Mouse (Mus musculus) liver, embryonic 15.5 days (tissue): ENCODE measurements around the gene Olfr551. TPM values are rescaled to one million over a fixed set of nuclear protein-coding genes. Genes with fewer than 3 reads are reported as not detected.

Experiments
- ATAC-seq: fragments of 200-750 bp; cut with Nextera tagmentation; 2 replicates; pipeline ENCODE4 v1.8.0; 2017; ENCODE audit warnings: moderate number of reproducible peaks, mild to moderate bottlenecking, moderate library complexity; ENCODE audit not compliant: insufficient read depth
- H3K27ac ChIP-seq: fragments of 300-500 bp; sonication (generic); replicated peaks from 2 replicates; pipeline ENCODE4 v1.5.1; 2015; ENCODE audit warnings: mild to moderate bottlenecking, inconsistent platforms
- H3K27me3 ChIP-seq: fragments of 300-500 bp; sonication (generic); 2 replicates; pipeline ENCODE4 v1.6.1; 2015; ENCODE audit warnings: mild to moderate bottlenecking, inconsistent platforms
- H3K36me3 ChIP-seq: fragments of 300-500 bp; sonication (generic); replicated peaks from 2 replicates; pipeline ENCODE4 v1.6.1; 2015; ENCODE audit warnings: moderate library complexity, mild to moderate bottlenecking, inconsistent platforms
- H3K4me1 ChIP-seq: fragments of 300-500 bp; sonication (generic); replicated peaks from 2 replicates; pipeline ENCODE4 v1.6.1; 2015; ENCODE audit warnings: inconsistent platforms
- H3K4me2 ChIP-seq: fragments of 300-500 bp; sonication (generic); 2 replicates; pipeline ENCODE4 v1.6.1; 2015; ENCODE audit warnings: moderate library complexity, mild to moderate bottlenecking, inconsistent platforms
- H3K4me3 ChIP-seq: fragments of 300-500 bp; sonication (generic); replicated peaks from 2 replicates; pipeline ENCODE4 v1.5.1; 2015; ENCODE audit warnings: mild to moderate bottlenecking, inconsistent platforms
- H3K9ac ChIP-seq: fragments of 300-500 bp; sonication (generic); 2 replicates; pipeline ENCODE4 v1.6.1; 2015; ENCODE audit warnings: moderate library complexity, mild to moderate bottlenecking, inconsistent platforms
- H3K9me3 ChIP-seq: fragments of 300-500 bp; sonication (generic); replicated peaks from 2 replicates; pipeline ENCODE4 v1.6.1; 2016; ENCODE audit warnings: inconsistent platforms
- WGBS: fragments of 180-500 bp; shearing (Covaris S2); methylation state at CpG from one replicate; pipeline ENCODE4 v1.1.7; 2015; ENCODE audit warnings: mixed read lengths; ENCODE audit not compliant: insufficient replicate concordance; 5-methylcytosine and 5-hydroxymethylcytosine counted together
- polyA plus RNA-seq: library from polyadenylated mRNA; unstranded; fragments of >200 nt; fragmentation: Nextera tagmentation; extraction: Ambion mirVana; gene quantifications from 2 replicates; pipeline ENCODE4 v1.2.1, GENCODE M21; 2015

Gene Olfr551
- polyA plus RNA-seq, 1 experiment from 2014 or later, result not detected

DNA sequence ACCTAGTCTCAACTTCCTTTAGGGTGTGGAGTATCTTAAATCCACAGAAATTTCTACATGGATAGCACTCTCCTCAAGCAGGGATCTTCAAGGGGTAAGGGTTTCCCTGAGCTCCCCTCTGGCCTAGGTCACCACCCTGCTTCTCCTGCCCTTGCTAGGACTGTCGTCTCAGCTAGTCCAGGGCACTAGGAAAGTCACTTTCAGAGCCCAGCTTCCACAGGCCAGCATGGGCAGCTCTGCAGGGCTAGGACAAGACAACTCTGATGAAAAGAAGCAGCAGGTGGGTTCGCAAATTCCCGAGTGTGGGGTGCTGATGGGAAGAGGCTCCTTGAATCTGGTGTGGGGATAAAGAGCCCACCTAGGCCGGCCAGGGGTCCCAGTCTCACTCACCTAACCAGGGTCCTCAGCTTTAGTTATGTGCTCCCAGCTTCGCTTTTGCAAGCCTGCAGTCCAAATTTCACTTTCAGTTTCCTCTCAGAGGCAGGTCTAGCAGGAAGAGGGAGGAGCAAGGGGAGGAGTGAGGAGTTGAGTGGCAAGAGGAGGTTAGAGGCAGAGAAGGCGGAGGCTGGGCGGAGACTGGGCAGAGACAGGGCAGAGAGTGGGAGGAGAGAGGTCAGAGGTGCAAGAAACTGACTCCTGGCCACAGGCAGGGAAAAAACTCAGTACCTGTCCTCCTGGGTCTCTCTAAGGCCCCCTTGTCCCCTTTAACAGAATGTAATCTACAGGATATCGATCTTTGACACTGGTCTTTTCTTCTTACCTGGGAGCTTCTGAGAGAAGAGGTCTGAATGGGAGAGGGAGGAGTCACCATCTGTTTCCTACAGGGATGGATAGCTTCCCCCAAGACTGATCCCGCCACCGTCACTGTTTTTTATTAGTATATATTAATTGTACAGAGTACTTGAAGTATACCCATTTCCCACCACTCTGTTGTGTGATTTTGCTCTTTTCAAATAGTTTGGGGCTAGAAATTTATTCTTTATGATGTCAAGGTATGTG lies 26.4 kb downstream of the Olfr551 start, which contains the start of gene Trim21:
Gene Trim21, minus strand, starts transcription at position 488 of the 999 bp plus-strand sequence.
- H3K27me3 ChIP-seq, result no peaks in the 10 kb centered on the region
- H3K9me3 ChIP-seq, result no peaks in the 10 kb centered on the region
- H3K4me2 ChIP-seq, result peak within 1 kb of the TSS; percentile 83
- H3K36me3 ChIP-seq, result peaks cover 24% of the 10 kb centered on the region
- 6% methylated on average over 10 of the region's 10 CpGs for WGBS
- H3K9ac ChIP-seq, result peak within 1 kb of the TSS; percentile 64
- peaks cover 19% of the 10 kb centered on the region for H3K4me1 ChIP-seq
- H3K4me3 ChIP-seq, result peak within 1 kb of the TSS; percentile 75
- ATAC-seq, result peak; percentile 99
- H3K27ac ChIP-seq, result peak within 1 kb of the TSS; percentile 65

GRCm38 (mm10) chr7:102553279-102553678 lies 38.4 kb downstream of the Olfr551 start:
- no peak overlapping the region for H3K9ac ChIP-seq
- no peaks in the 10 kb centered on the region for H3K9me3 ChIP-seq
- no peaks in the 10 kb centered on the region for H3K4me1 ChIP-seq
- H3K27me3 ChIP-seq, result no peaks in the 10 kb centered on the region
- H3K4me3 ChIP-seq, result no peak overlapping the region
- 42% methylated on average over 3 of the region's 3 CpGs for WGBS
- H3K27ac ChIP-seq, result no peak overlapping the region
- no peaks in the 10 kb centered on the region for H3K36me3 ChIP-seq
- no peak for ATAC-seq
- no peak overlapping the region for H3K4me2 ChIP-seq

DNA sequence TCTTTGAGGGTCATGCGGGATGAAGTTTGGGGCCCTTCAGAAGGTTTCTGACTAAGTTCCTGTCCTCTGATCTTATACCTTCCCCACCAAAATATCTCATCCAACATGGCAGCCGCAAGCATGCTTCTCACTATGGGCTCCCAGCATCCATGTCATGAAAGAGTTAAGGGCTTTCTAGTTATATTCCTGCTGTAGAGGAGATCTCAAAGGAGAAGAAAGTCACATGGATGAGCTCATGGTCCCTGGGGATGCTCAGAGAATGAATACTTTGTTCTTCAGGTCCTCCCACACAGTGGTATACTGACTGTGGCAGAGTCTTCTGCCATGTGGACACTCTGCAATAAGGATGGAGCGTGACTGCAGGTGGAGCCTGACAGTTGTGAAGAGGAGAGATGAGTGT lies 42.1 kb downstream of the Olfr551 start, which contains the start of gene Olfr549:
Gene Olfr549, plus strand, starts transcription at position 301 of the 400 bp plus-strand sequence.
- H3K36me3 ChIP-seq, result no peaks in the 10 kb centered on the region
- no peak within 1 kb of the TSS for H3K4me3 ChIP-seq
- no peak within 1 kb of the TSS for H3K4me2 ChIP-seq
- WGBS, result 63% methylated on average over 3 of the region's 3 CpGs
- no peak within 1 kb of the TSS for H3K27ac ChIP-seq
- H3K9me3 ChIP-seq, result no peaks in the 10 kb centered on the region
- H3K27me3 ChIP-seq, result no peaks in the 10 kb centered on the region
- no peaks in the 10 kb centered on the region for H3K4me1 ChIP-seq
- H3K9ac ChIP-seq, result no peak within 1 kb of the TSS
- no peak for ATAC-seq

GRCm38 (mm10) chr7:102541251-102541650 lies 50.4 kb downstream of the Olfr551 start:
- H3K4me2 ChIP-seq, result no peak overlapping the region
- no peak overlapping the region for H3K9ac ChIP-seq
- H3K27ac ChIP-seq, result no peak overlapping the region
- 27% methylated on average over 3 of the region's 3 CpGs for WGBS
- H3K9me3 ChIP-seq, result no peaks in the 10 kb centered on the region
- no peaks in the 10 kb centered on the region for H3K4me1 ChIP-seq
- no peak overlapping the region for H3K4me3 ChIP-seq
- ATAC-seq, result no peak
- no peaks in the 10 kb centered on the region for H3K27me3 ChIP-seq
- H3K36me3 ChIP-seq, result no peaks in the 10 kb centered on the region

DNA sequence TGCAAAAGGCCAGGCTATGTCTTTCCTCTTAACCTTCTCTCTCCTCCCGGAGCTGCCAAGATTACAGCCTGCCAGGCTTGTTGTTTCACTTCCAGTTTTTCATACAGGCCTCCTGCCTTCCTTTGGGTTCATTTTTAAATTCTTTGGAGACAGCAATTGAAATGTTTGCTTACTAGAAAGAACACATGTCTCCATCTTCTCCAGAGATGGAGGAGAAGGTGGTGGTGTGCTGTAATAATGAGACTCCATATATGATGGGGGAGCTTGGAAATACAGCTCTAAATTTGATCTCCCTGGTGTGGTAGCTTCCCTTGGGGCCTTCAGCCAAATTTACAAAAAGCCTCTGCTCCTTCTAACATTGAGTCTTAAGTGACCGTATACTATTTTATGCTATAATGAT lies 51.1 kb downstream of the Olfr551 start, which contains the start of gene Olfr548-ps1:
Gene Olfr548-ps1, plus strand, starts transcription at position 301 of the 400 bp plus-strand sequence.
- Histone ChIP-seq H3K9me3 (no peaks in the 10 kb centered on the region), H3K27me3 (no peaks in the 10 kb centered on the region), H3K27ac (no peak within 1 kb of the TSS), H3K9ac (no peak within 1 kb of the TSS), H3K4me3 (no peak within 1 kb of the TSS), H3K36me3 (no peaks in the 10 kb centered on the region), H3K4me1 (no peaks in the 10 kb centered on the region), H3K4me2 (no peak within 1 kb of the TSS)
- no peak for ATAC-seq
- 57% methylated on average over 2 of the region's 2 CpGs for WGBS

DNA sequence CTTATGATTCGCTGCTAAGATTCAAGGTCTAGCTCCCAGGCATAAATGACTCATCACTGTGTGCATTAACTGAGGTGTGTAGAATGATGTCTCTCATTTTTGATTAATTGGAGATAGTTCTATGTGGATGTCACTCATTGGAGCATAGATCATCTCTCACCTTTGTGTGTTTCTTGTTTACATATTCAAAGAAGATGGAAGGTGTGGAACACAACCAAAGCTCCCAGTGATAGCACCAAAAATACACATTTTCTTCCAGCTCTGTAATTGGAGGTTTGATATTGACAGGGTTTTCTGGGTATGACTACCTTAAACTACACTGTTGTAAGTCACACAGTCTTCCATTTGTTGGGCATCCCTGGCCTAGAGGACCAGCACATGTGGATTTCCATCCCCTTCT lies 57.2 kb downstream of the Olfr551 start, which contains the start of gene Olfr547:
Gene Olfr547, plus strand, starts transcription at position 301 of the 400 bp plus-strand sequence.
- no peak for ATAC-seq
- Histone ChIP-seq H3K4me3 (no peak within 1 kb of the TSS), H3K4me1 (no peaks in the 10 kb centered on the region), H3K9ac (no peak within 1 kb of the TSS), H3K27ac (no peak within 1 kb of the TSS), H3K4me2 (no peak within 1 kb of the TSS), H3K9me3 (no peaks in the 10 kb centered on the region), H3K36me3 (no peaks in the 10 kb centered on the region), H3K27me3 (no peaks in the 10 kb centered on the region)
- WGBS, result 36% methylated on average over 1 of the region's 1 CpGs

Other genes with a start within 250 kb of the Olfr551 start
- gene Rrm1, start 150.2 kb downstream of the Olfr551 start, polyA plus RNA-seq, result 171 and 180 TPM in 2 replicates
- 0.23 and 0.46 TPM in 2 replicates for gene Olfr543, start 110.2 kb downstream of the Olfr551 start, polyA plus RNA-seq
- 0.07 TPM in 2 replicates for gene Olfr544, start 103.6 kb downstream of the Olfr551 start, polyA plus RNA-seq
- not detected in 2 replicates for gene Olfr545, start 92.3 kb downstream of the Olfr551 start, polyA plus RNA-seq
- not detected in 2 replicates for gene Olfr547, start 57.1 kb downstream of the Olfr551 start, polyA plus RNA-seq
- not detected in 2 replicates for gene Olfr548-ps1, start 51.0 kb downstream of the Olfr551 start, polyA plus RNA-seq
- gene Olfr549, start 42.0 kb downstream of the Olfr551 start, polyA plus RNA-seq, result not detected in 2 replicates
- 0.44 and 0.62 TPM in 2 replicates for gene Trim21, start 26.4 kb downstream of the Olfr551 start, polyA plus RNA-seq
- gene Olfr550, start 20.4 kb downstream of the Olfr551 start, polyA plus RNA-seq, result not detected in 2 replicates
- gene Olfr552, start 5.9 kb upstream of the Olfr551 start, polyA plus RNA-seq, result not detected in 2 replicates
- gene Olfr553, start 26.3 kb upstream of the Olfr551 start, polyA plus RNA-seq, result not detected in 2 replicates
- not detected in 2 replicates for gene Olfr554, start 46.5 kb upstream of the Olfr551 start, polyA plus RNA-seq
- gene Olfr555, start 66.9 kb upstream of the Olfr551 start, polyA plus RNA-seq, result not detected in 2 replicates
- gene Olfr556, start 73.0 kb upstream of the Olfr551 start, polyA plus RNA-seq, result not detected in 2 replicates
- 1.5 TPM in 2 replicates for gene Trim68, start 95.4 kb upstream of the Olfr551 start, polyA plus RNA-seq
- not detected in 2 replicates for gene Olfr557, start 104.0 kb upstream of the Olfr551 start, polyA plus RNA-seq
- not detected in 2 replicates for gene Olfr558, start 110.3 kb upstream of the Olfr551 start, polyA plus RNA-seq
- gene Olfr33, start 127.2 kb upstream of the Olfr551 start, polyA plus RNA-seq, result not detected in 2 replicates
- gene Olfr559, start 135.6 kb upstream of the Olfr551 start, polyA plus RNA-seq, result not detected in 2 replicates
- gene Olfr560, start 167.5 kb upstream of the Olfr551 start, polyA plus RNA-seq, result not detected in 2 replicates
- gene Olfr78, start 167.6 kb upstream of the Olfr551 start, polyA plus RNA-seq, result not detected in 2 replicates
- gene Olfr561, start 179.3 kb upstream of the Olfr551 start, polyA plus RNA-seq, result not detected in 2 replicates
- gene Olfr564, start 211.6 kb upstream of the Olfr551 start, polyA plus RNA-seq, result not detected in 2 replicates